Mouse (Mus musculus) embryonic fibroblast, embryonic 13.5 days (primary cell): ENCODE results near the gene Nxph3. TPM values are rescaled to one million over a fixed set of nuclear protein-coding genes. Genes with fewer than 3 reads are reported as not detected.

ENCODE experiments used
- H3K27ac ChIP-seq: 2 replicates; pipeline ENCODE4 v1.5.1; 2012; ENCODE audit warnings: low read length, control low read depth, inconsistent platforms; ENCODE audit not compliant: insufficient read depth
- H3K4me1 ChIP-seq: 2 replicates; pipeline ENCODE4 v1.6.1; 2011; ENCODE audit warnings: low read length; ENCODE audit not compliant: control insufficient read depth, insufficient read depth
- H3K4me3 ChIP-seq: 2 replicates; pipeline ENCODE4 v1.5.1; 2011; ENCODE audit warnings: mild to moderate bottlenecking, control low read depth, low read length; ENCODE audit not compliant: insufficient read depth
- CTCF ChIP-seq: IDR thresholded peaks from 2 replicates; pipeline ENCODE4 v1.5.1; 2011; ENCODE audit warnings: mild to moderate bottlenecking, control low read depth, low read length, moderate library complexity, borderline replicate concordance; ENCODE audit not compliant: insufficient read depth
- POLR2A ChIP-seq: IDR thresholded peaks from 2 replicates; pipeline ENCODE4 v1.6.1; 2011; ENCODE audit warnings: low read depth, mild to moderate bottlenecking, control low read depth, low read length, moderate library complexity
- polyA plus RNA-seq: library from polyadenylated mRNA; stranded (reverse); fragments of >200 nt; gene quantifications from 2 replicates; pipeline ENCODE4 v1.2.4, GENCODE M21; 2011; ENCODE audit warnings: low read depth; ENCODE audit not compliant: missing spikeins, insufficient read length

Nxph3 gene
- polyA plus RNA-seq, 1 experiment, result 1.1 TPM

GRCm38 (mm10) chr11:95472942-95473341 lies 41.4 kb downstream of the Nxph3 start:
- TF ChIP-seq POLR2A (no peak), CTCF (no peak)
- Histone ChIP-seq H3K4me3 (no peak overlapping the region), H3K27ac (no peak overlapping the region), H3K4me1 (peaks cover 3% of the 10 kb centered on the region; the same call in 1 of the 2 replicates)

GRCm38 (mm10) chr11:95467731-95468130 lies 46.6 kb downstream of the Nxph3 start:
- Histone ChIP-seq H3K4me3 (no peak overlapping the region), H3K4me1 (peaks cover 6% of the 10 kb centered on the region), H3K27ac (peak overlapping the region; percentile 96)
- TF ChIP-seq POLR2A (no peak), CTCF (no peak)

- Histone ChIP-seq H3K4me3 (no peak overlapping the region), H3K27ac (no peak overlapping the region), H3K4me1 (peaks cover 3% of the 10 kb centered on the region; the same call in 1 of the 2 replicates)
- TF ChIP-seq CTCF (no peak), POLR2A (no peak)
These were observed 52.2 kb downstream of the Nxph3 start for GRCm38 (mm10) chr11:95462168-95462567.

- Histone ChIP-seq H3K4me3 (no peak overlapping the region), H3K4me1 (peaks cover 3% of the 10 kb centered on the region; the same call in 1 of the 2 replicates), H3K27ac (no peak overlapping the region)
- TF ChIP-seq CTCF (no peak), POLR2A (no peak)
These were observed 53.5 kb downstream of the Nxph3 start for GRCm38 (mm10) chr11:95460872-95461271.

Other genes starting within 250 kb of the Nxph3 start
- 56.1 and 58.4 TPM in 2 replicates for gene Kat7, start 204.3 kb downstream of the Nxph3 start, polyA plus RNA-seq
- 7.0 and 8.4 TPM in 2 replicates for gene Fam117a, start 177.6 kb downstream of the Nxph3 start, polyA plus RNA-seq
- 90.7 and 97.2 TPM in 2 replicates for gene Slc35b1, start 129.9 kb downstream of the Nxph3 start, polyA plus RNA-seq
- 122 and 155 TPM in 2 replicates for gene Spop, start 100.5 kb downstream of the Nxph3 start, polyA plus RNA-seq
- 0.18 and 3.2 TPM in 2 replicates for gene Ngfr, start 73.2 kb upstream of the Nxph3 start, polyA plus RNA-seq
- gene Phb, start 152.4 kb upstream of the Nxph3 start, polyA plus RNA-seq, result 157 and 180 TPM in 2 replicates
- gene Zfp652, start 198.1 kb upstream of the Nxph3 start, polyA plus RNA-seq, result 18.9 and 27.3 TPM in 2 replicates
- gene B130006D01Rik, start 209.0 kb upstream of the Nxph3 start, polyA plus RNA-seq, result 0.89 and 0.93 TPM in 2 replicates